19 mouse cellular contexts compared by ENCODE assay signal in the genomic region with DNA sequence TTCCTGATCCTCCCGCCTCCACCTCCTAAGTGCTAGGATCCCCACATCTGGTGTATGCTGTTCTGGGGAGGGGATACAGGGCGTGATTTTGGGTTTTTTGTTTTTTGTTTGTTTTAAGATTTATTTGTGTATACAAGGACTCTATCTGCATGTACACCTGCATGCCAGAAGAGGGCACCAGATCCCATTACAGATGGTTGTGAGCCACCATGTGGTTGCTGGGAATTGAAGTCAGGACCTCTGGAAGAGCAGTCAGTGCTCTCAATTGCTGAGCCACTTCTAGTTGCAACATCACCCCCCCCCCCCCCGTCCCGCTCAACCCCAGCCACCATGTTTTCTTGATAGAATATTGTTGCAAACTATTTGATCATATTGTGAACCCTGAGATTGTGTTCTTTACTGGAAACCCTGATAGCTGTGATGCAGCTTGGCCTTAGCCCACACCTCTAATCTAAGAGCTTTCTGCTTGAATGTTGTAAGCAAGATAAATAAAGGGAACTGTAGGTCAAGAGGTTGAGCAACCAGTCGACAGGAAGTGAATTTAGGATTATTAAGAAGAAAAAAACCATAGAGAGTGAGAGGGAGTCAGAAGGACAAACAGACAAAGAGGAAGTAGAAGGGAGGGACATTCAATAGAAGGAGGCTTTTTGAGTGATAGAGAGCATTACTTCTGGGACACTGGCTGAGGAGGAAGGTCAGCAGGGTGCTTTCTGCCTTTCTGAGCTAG. TPM values are rescaled to one million over a fixed set of nuclear protein-coding genes. Genes with fewer than 3 reads are reported as not detected.
A peak's percentile ranks its signal among the peaks of the same experiment; 100 is the strongest.
DNase-seq lines count a peak whose midpoint lies in the region; ATAC-seq and TF ChIP-seq lines count a peak whose summit lies in the region.
"Had no signal": no experiment of that assay in that cellular context is flagged by ENCODE, and none has a peak within 500 bp of the region (broad histone marks: within the 10 kb centered on the region; RNA-seq: fewer than 3 reads in every experiment).

No protein-coding gene starts in this region.

- peak; percentile 40 for ATAC-seq in common myeloid progenitor, adult 5-6 weeks (replicated peaks; ENCODE audit: low read depth, poor library complexity, severe bottlenecking)
- ATAC-seq: forebrain, embryonic 14.5 days; inflammation-experienced regulatory T-cells, adult 6 months had no signal

- H3K27ac ChIP-seq in left cerebral cortex, adult 2 months = no peak overlapping the region

- intact Hi-C loops in left cerebral cortex, adult 2 months (cut with DNase I) = loop anchor here (2.0 kb wide), 1 partner anchor 119 kb away; the partner anchor contains the start of gene Foxp4
- intact Hi-C loops in gastrocnemius, postnatal 36 days (cut with DNase I) = no loop called here

- no peak overlapping the region for H3K4me3 ChIP-seq in left cerebral cortex, adult 2 months
- H3K4me3 ChIP-seq: limb, embryonic 10.5 days; midbrain, embryonic 12.5 days had no signal

- no peak for DNase-seq in left cerebral cortex, adult 2 months (ENCODE audit: extremely low spot score in 1 of 2, low spot score in 2 of 2)
- DNase-seq in left cerebral cortex, adult 18-20 months (ENCODE audit: low spot score in 2 of 2) = no peak
- DNase-seq in 416B (ENCODE audit: low read depth) = peak; percentile 83
- peak; percentile 29 for DNase-seq in A20 (ENCODE audit: low read depth, low spot score)
- no peak for DNase-seq in testis, postnatal 10 days (ENCODE audit: low spot score)
- DNase-seq in frontal cortex, postnatal 36 days (ENCODE audit: low spot score in 2 of 2) = no peak
- DNase-seq in gastrocnemius, postnatal 36 days = no peak
- DNase-seq: adrenal gland, postnatal 25 days; cerebellum, adult 8-10 months; heart, postnatal 36 days; thymus, postnatal 4 days had no signal

- peak; percentile 16; the same call in 1 of the 2 replicates for TF ChIP-seq CTCF in left cerebral cortex, adult 2 months (IDR thresholded peaks at IDR 0.05)

RNA-seq across cellular contexts. Expression of gene 1700122O11Rik, which starts 5.2 kb away (rescaled TPM):
- not detected for total RNA-seq in left cerebral cortex, adult 2 months (2021)
- not detected for total RNA-seq in left cerebral cortex, adult 18-20 months (2021)
- not detected in 2 replicates for total RNA-seq in common myeloid progenitor, adult 5-6 weeks (2017)
- total RNA-seq in gastrocnemius, postnatal 36 days (2021) = not detected
- total RNA-seq: adrenal gland, postnatal 25 days; ES-E14; heart, adult 8-10 months; heart, postnatal 36 days; layer of hippocampus, postnatal 14 days had no signal

RNA-seq across cellular contexts. Expression of gene 1700067P10Rik, which starts 45.8 kb away (rescaled TPM):
- total RNA-seq in left cerebral cortex, adult 2 months (2021) = not detected
- not detected for total RNA-seq in left cerebral cortex, adult 18-20 months (2021)
- total RNA-seq in common myeloid progenitor, adult 5-6 weeks (2017) = not detected in 2 replicates
- not detected for total RNA-seq in gastrocnemius, postnatal 36 days (2021)
- total RNA-seq: adrenal gland, postnatal 25 days; ES-E14; heart, adult 8-10 months; heart, postnatal 36 days; layer of hippocampus, postnatal 14 days had no signal

Comparison
In these comparisons a context has a peak if more than half of its experiments do, and no peak if none do; other contexts are left out.
1. DNase-seq: peak in 416B (single experiment) and A20 (single experiment); none in left cerebral cortex, adult 2 months (0 of 2), left cerebral cortex, adult 18-20 months (0 of 2), testis, postnatal 10 days (single experiment), frontal cortex, postnatal 36 days (0 of 2) and gastrocnemius, postnatal 36 days (0 of 2).